Mouse (Mus musculus) CD4-positive, CD25-positive, alpha-beta regulatory T cell (primary cell): ENCODE results near the gene Scd4. TPM values are rescaled to one million over a fixed set of nuclear protein-coding genes. Genes with fewer than 3 reads are reported as not detected.

Source experiments
- polyA plus RNA-seq: library from polyadenylated mRNA; unstranded; fragments of 100-300 nt; shearing (Covaris generic); gene quantifications from one replicate; pipeline ENCODE4 v1.2.1, GENCODE M21; 2017

Scd4 gene
- 0.45 TPM for polyA plus RNA-seq

GRCm38 (mm10) chr19:44332833-44333623 lies at the start of gene Scd4:
Gene Scd4, plus strand, starts transcription at chr19:44333092.

GRCm38 (mm10) chr19:44292941-44293768 lies 39.7 kb upstream of the Scd4 start, which contains the start of gene Scd2:
Gene Scd2, plus strand, starts transcription at chr19:44293674.

Other genes with a start within 250 kb of the Scd4 start
- gene Chuk, start 225.6 kb upstream of the Scd4 start, polyA plus RNA-seq: 88.7 TPM
- gene Cwf19l1, start 197.2 kb upstream of the Scd4 start, polyA plus RNA-seq: 34.2 TPM
- 119 TPM for gene Bloc1s2, start 186.6 kb upstream of the Scd4 start, polyA plus RNA-seq
- 0.08 TPM for gene Pkd2l1, start 140.7 kb upstream of the Scd4 start, polyA plus RNA-seq
- gene Scd3, start 129.8 kb upstream of the Scd4 start, polyA plus RNA-seq: not detected
- gene Scd2, start 39.4 kb upstream of the Scd4 start, polyA plus RNA-seq: 47.2 TPM
- gene Scd1, start 74.8 kb downstream of the Scd4 start, polyA plus RNA-seq: 0.63 TPM
- gene Wnt8b, start 160.4 kb downstream of the Scd4 start, polyA plus RNA-seq: 0.14 TPM
- 6.7 TPM for gene Sec31b, start 212.8 kb downstream of the Scd4 start, polyA plus RNA-seq
- 8.2 TPM for gene Gm20538, start 219.7 kb downstream of the Scd4 start, polyA plus RNA-seq
- gene Ndufb8, start 222.3 kb downstream of the Scd4 start, polyA plus RNA-seq: 286 TPM
- 26.3 TPM for gene Hif1an, start 229.8 kb downstream of the Scd4 start, polyA plus RNA-seq